Mouse (Mus musculus) hindbrain, postnatal 0 days (tissue): ENCODE measurements around the gene Ngrn. TPM values are rescaled to one million over a fixed set of nuclear protein-coding genes. Genes with fewer than 3 reads are reported as not detected.

Experiments used
- ATAC-seq: fragments of 200-750 bp; cut with Nextera tagmentation; 2 replicates; pipeline ENCODE4 v1.8.0; 2017; ENCODE audit warnings: mild to moderate bottlenecking, moderate TSS enrichment, moderate library complexity
- DNase-seq: peaks from one replicate; pipeline ENCODE4 v3.0.0-alpha.2; 2015; ENCODE audit warnings: low spot score
- H3K27ac ChIP-seq: fragments of 300-500 bp; sonication (generic); 2 replicates; pipeline ENCODE4 v1.5.1; 2014; ENCODE audit warnings: mild to moderate bottlenecking
- H3K27me3 ChIP-seq: fragments of 300-500 bp; sonication (generic); 2 replicates; pipeline ENCODE4 v1.6.1; 2014; ENCODE audit warnings: low read length, mixed read lengths; ENCODE audit not compliant: insufficient read depth
- H3K36me3 ChIP-seq: fragments of 300-500 bp; sonication (generic); 2 replicates; pipeline ENCODE4 v1.6.1; 2014; ENCODE audit warnings: low read length, mixed read lengths; ENCODE audit not compliant: insufficient read depth
- H3K4me1 ChIP-seq: fragments of 300-500 bp; sonication (generic); 2 replicates; pipeline ENCODE4 v1.6.1; 2014; ENCODE audit warnings: antibody characterized with exemption, low read length, mixed read lengths; ENCODE audit not compliant: insufficient read depth
- H3K4me2 ChIP-seq: fragments of 300-500 bp; sonication (generic); 2 replicates; pipeline ENCODE4 v1.6.1; 2014; ENCODE audit warnings: low read depth, mild to moderate bottlenecking, low read length, moderate library complexity, mixed read lengths
- H3K4me3 ChIP-seq: fragments of 300-500 bp; sonication (generic); 2 replicates; pipeline ENCODE4 v1.5.1; 2014; ENCODE audit warnings: low read length
- H3K9ac ChIP-seq: fragments of 300-500 bp; sonication (generic); replicated peaks from 2 replicates; pipeline ENCODE4 v1.6.1; 2014; ENCODE audit warnings: mild to moderate bottlenecking, low read length, moderate library complexity, mixed read lengths
- H3K9me3 ChIP-seq: fragments of 300-500 bp; sonication (generic); 2 replicates; pipeline ENCODE4 v1.6.1; 2016; ENCODE audit warnings: low read length, mixed read lengths
- CTCF ChIP-seq: IDR thresholded peaks from 2 replicates; pipeline ENCODE4 v1.5.1; 2016; ENCODE audit warnings: antibody characterized with exemption, control low read depth, low read depth
- WGBS: fragments of 180-500 bp; shearing (Covaris S2); extraction: QIAGEN DNeasy Blood & Tissue Kit; methylation state at CpG from one replicate; pipeline ENCODE4 v1.1.7; 2014; 5-methylcytosine and 5-hydroxymethylcytosine counted together
- polyA plus RNA-seq: library from polyadenylated mRNA; unstranded; fragments of >200 nt; fragmentation: Nextera tagmentation; extraction: Ambion mirVana; gene quantifications from 2 replicates; pipeline ENCODE4 v1.2.1, GENCODE M21; 2015
- total RNA-seq: library from RNA; depleted of rRNA; stranded (reverse); fragments of >200 nt; gene quantifications from 2 replicates; pipeline ENCODE4 v1.2.3, GENCODE M21; 2014; rRNA removed

Gene Ngrn
- total and polyA plus RNA-seq, 2 experiments from 2014 or later = 48.6 to 69.8 TPM

GRCm38 (mm10) chr7:80299568-80299967, 38.6 kb downstream of the Ngrn start:
- H3K4me3 ChIP-seq = no peak overlapping the region
- no peaks in the 10 kb centered on the region for H3K9me3 ChIP-seq
- H3K4me1 ChIP-seq = no peaks in the 10 kb centered on the region
- no peak for TF ChIP-seq CTCF
- no peak overlapping the region for H3K9ac ChIP-seq
- ATAC-seq = no peak
- 88% methylated on average over 3 of the region's 3 CpGs for WGBS
- H3K4me2 ChIP-seq = no peak overlapping the region
- no peaks in the 10 kb centered on the region for H3K27me3 ChIP-seq
- peaks cover 18% of the 10 kb centered on the region for H3K36me3 ChIP-seq
- no peak overlapping the region for H3K27ac ChIP-seq
- DNase-seq = no peak

- Histone ChIP-seq H3K27me3 (no peaks in the 10 kb centered on the region), H3K4me3 (no peak overlapping the region), H3K27ac (no peak overlapping the region), H3K36me3 (peaks cover 18% of the 10 kb centered on the region), H3K9me3 (no peaks in the 10 kb centered on the region), H3K4me2 (no peak overlapping the region), H3K9ac (no peak overlapping the region), H3K4me1 (no peaks in the 10 kb centered on the region)
- ATAC-seq (no peak), DNase-seq (no peak)
- 0 out of 2 replicates have a peak, but pooled peaks have one; percentile 8 for TF ChIP-seq CTCF
- 91% methylated on average over 2 of the region's 2 CpGs for WGBS
These were observed 40.5 kb downstream of the Ngrn start for GRCm38 (mm10) chr7:80301522-80301921.

GRCm38 (mm10) chr7:80307766-80308165, 46.8 kb downstream of the Ngrn start:
- no peak overlapping the region for H3K27ac ChIP-seq
- ATAC-seq = no peak
- no peaks in the 10 kb centered on the region for H3K4me1 ChIP-seq

GRCm38 (mm10) chr7:80310771-80311170, 49.8 kb downstream of the Ngrn start:
- DNase-seq (no peak), ATAC-seq (no peak)
- Histone ChIP-seq H3K4me1 (no peaks in the 10 kb centered on the region), H3K4me2 (no peak overlapping the region), H3K27me3 (no peaks in the 10 kb centered on the region), H3K9me3 (no peaks in the 10 kb centered on the region), H3K27ac (no peak overlapping the region), H3K36me3 (peaks cover 36% of the 10 kb centered on the region), H3K9ac (no peak overlapping the region), H3K4me3 (no peak overlapping the region)
- TF ChIP-seq CTCF = no peak
- 80% methylated on average over 7 of the region's 7 CpGs for WGBS

More at GRCm38 (mm10) chr7:80307766-80308165, 46.8 kb downstream of the Ngrn start:
- no peaks in the 10 kb centered on the region for H3K9me3 ChIP-seq
- DNase-seq = no peak
- no peak overlapping the region for H3K4me2 ChIP-seq
- peaks cover 18% of the 10 kb centered on the region for H3K36me3 ChIP-seq
- H3K4me3 ChIP-seq = no peak overlapping the region
- H3K9ac ChIP-seq = no peak overlapping the region
- no peak for TF ChIP-seq CTCF
- 77% methylated on average over 3 of the region's 3 CpGs for whole genome bisulfite sequencing
- no peaks in the 10 kb centered on the region for H3K27me3 ChIP-seq

Other genes starting within 250 kb of the Ngrn start
- gene Zfp710, start 236.4 kb upstream of the Ngrn start, total RNA-seq = 25.8 and 29.7 TPM in 2 replicates
- gene Zfp710, start 236.4 kb upstream of the Ngrn start, polyA plus RNA-seq = 8.4 and 10.3 TPM in 2 replicates
- 126 and 161 TPM in 2 replicates for gene Idh2, start 145.8 kb upstream of the Ngrn start, total RNA-seq
- gene Idh2, start 145.8 kb upstream of the Ngrn start, polyA plus RNA-seq = 152 and 158 TPM in 2 replicates
- 47.5 and 49.5 TPM in 2 replicates for gene Sema4b, start 74.4 kb upstream of the Ngrn start, total RNA-seq
- 26.6 and 28.1 TPM in 2 replicates for gene Sema4b, start 74.4 kb upstream of the Ngrn start, polyA plus RNA-seq
- 33.5 and 34.1 TPM in 2 replicates for gene Cib1, start 28.4 kb upstream of the Ngrn start, total RNA-seq
- 49.9 and 55.6 TPM in 2 replicates for gene Cib1, start 28.4 kb upstream of the Ngrn start, polyA plus RNA-seq
- gene Gdpgp1, start 28.4 kb upstream of the Ngrn start, total RNA-seq = 5.5 and 6.8 TPM in 2 replicates
- gene Gdpgp1, start 28.4 kb upstream of the Ngrn start, polyA plus RNA-seq = 2.3 and 2.8 TPM in 2 replicates
- gene Ttll13, start 14.8 kb upstream of the Ngrn start, total RNA-seq = 0.61 and 0.73 TPM in 2 replicates
- gene Ttll13, start 14.8 kb upstream of the Ngrn start, polyA plus RNA-seq = 1.8 and 2.7 TPM in 2 replicates
- gene Vps33b, start 8.4 kb downstream of the Ngrn start, total RNA-seq = 23.8 and 24.3 TPM in 2 replicates
- gene Vps33b, start 8.4 kb downstream of the Ngrn start, polyA plus RNA-seq = 11.6 and 15.4 TPM in 2 replicates
- gene Prc1, start 33.2 kb downstream of the Ngrn start, total RNA-seq = 24.6 and 30.7 TPM in 2 replicates
- gene Prc1, start 33.2 kb downstream of the Ngrn start, polyA plus RNA-seq = 32.9 and 38.8 TPM in 2 replicates
- 24.7 and 40.5 TPM in 2 replicates for gene Rccd1, start 63.2 kb downstream of the Ngrn start, total RNA-seq
- 8.6 and 10.7 TPM in 2 replicates for gene Rccd1, start 63.2 kb downstream of the Ngrn start, polyA plus RNA-seq
- gene Unc45a, start 79.8 kb downstream of the Ngrn start, total RNA-seq = 49.0 and 57.8 TPM in 2 replicates
- gene Unc45a, start 79.8 kb downstream of the Ngrn start, polyA plus RNA-seq = 46.6 and 47.8 TPM in 2 replicates
- gene Hddc3, start 81.9 kb downstream of the Ngrn start, total RNA-seq = 30.1 and 32.2 TPM in 2 replicates
- 13.9 and 15.5 TPM in 2 replicates for gene Hddc3, start 81.9 kb downstream of the Ngrn start, polyA plus RNA-seq
- 55.5 and 61.3 TPM in 2 replicates for gene Man2a2, start 110.2 kb downstream of the Ngrn start, total RNA-seq
- gene Man2a2, start 110.2 kb downstream of the Ngrn start, polyA plus RNA-seq = 14.2 and 15.7 TPM in 2 replicates
- 10.3 and 16.1 TPM in 2 replicates for gene Fes, start 126.7 kb downstream of the Ngrn start, total RNA-seq
- gene Fes, start 126.7 kb downstream of the Ngrn start, polyA plus RNA-seq = 4.9 and 5.6 TPM in 2 replicates
- gene Furin, start 144.2 kb downstream of the Ngrn start, total RNA-seq = 25.4 and 25.9 TPM in 2 replicates
- gene Furin, start 144.2 kb downstream of the Ngrn start, polyA plus RNA-seq = 6.6 and 6.8 TPM in 2 replicates